Mouse (Mus musculus) E14TG2a.4 (cell line): ENCODE data around the gene Gm17349.

Experiments used
- CTCF ChIP-seq: conservative IDR thresholded peaks from 2 replicates; pipeline ENCODE4 v1.5.1; 2014; ENCODE audit warnings: low read length
- POU5F1 ChIP-seq: IDR thresholded peaks from 2 replicates; pipeline ENCODE4 v1.6.1; 2014; ENCODE audit warnings: low read length, borderline replicate concordance

- TF ChIP-seq CTCF (no peak), POU5F1 (no peak)
These were observed 34.2 kb downstream of the Gm17349 start for GRCm38 (mm10) chr15:99670964-99671670.
